Mouse (Mus musculus) lung, adult 2 months (tissue): Measurements from ENCODE around the gene Fev.

Experiments used
- CTCF ChIP-seq: fragments of 200-500 bp; IDR thresholded peaks from 2 replicates; pipeline ENCODE4 v1.5.1; 2011; ENCODE audit warnings: mild to moderate bottlenecking, low read length, control low read depth; ENCODE audit not compliant: insufficient read depth
- POLR2A ChIP-seq: fragments of 200-500 bp; IDR thresholded peaks from 2 replicates; pipeline ENCODE4 v1.6.1; 2011; ENCODE audit warnings: low read depth, mild to moderate bottlenecking, control low read depth, low read length, borderline replicate concordance; ENCODE audit errors: extremely low read depth

DNA sequence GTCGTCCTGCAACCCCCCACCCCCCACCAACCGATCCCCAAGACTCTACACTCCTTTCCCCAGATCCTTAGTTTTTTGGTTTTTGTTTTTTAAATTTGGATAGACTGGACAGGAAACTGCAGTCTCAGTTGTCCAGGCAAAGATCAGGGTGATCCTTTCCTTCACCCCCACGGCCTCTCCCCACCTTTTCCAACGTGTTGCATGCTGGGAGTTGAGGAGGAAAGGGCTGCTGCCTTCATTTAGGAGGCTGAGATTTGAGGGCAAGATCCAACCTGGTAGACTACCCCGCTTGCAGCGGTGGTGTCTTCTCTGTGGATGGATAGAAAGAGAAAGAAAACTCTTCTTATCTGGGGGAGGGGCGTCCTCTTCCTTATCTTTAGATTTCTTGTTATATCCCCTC lies 28.4 kb downstream of the Fev start:
- no peak for TF ChIP-seq POLR2A
- TF ChIP-seq CTCF, result no peak
